Mouse (Mus musculus): ENCODE measurements around the gene Hist1h2ap. TPM values are rescaled to one million over a fixed set of nuclear protein-coding genes. Genes with fewer than 3 reads are reported as not detected.
"Not testable (repeated sequence)": the region's sequence is repeated elsewhere in the genome, so short reads cannot be mapped to it uniquely, and the experiment has no call there.

Hist1h2ap gene
- polyA plus RNA-seq, 1 experiment from 2014 or later: 4,316 TPM

GRCm38 (mm10) chr13:21803058-21803457, 30.2 kb downstream of the Hist1h2ap start:
- peak; percentile 53 for ATAC-seq (ENCODE audit: insufficient read depth)
- H3K4me1 ChIP-seq (replicated peaks); H3K27ac ChIP-seq (replicated peaks); H3K4me2 ChIP-seq; H3K9ac ChIP-seq; H3K4me3 ChIP-seq (replicated peaks); H3K27me3 ChIP-seq; H3K36me3 ChIP-seq (replicated peaks); H3K9me3 ChIP-seq (replicated peaks): not testable (repeated sequence)
- WGBS (ENCODE audit: insufficient replicate concordance): no CpG with 5 or more reads among the region's 4 CpGs

GRCm38 (mm10) chr13:21797163-21797562, 36.1 kb downstream of the Hist1h2ap start:
- not testable (repeated sequence) for H3K36me3 ChIP-seq (replicated peaks); H3K4me1 ChIP-seq (replicated peaks); H3K4me3 ChIP-seq (replicated peaks); H3K27me3 ChIP-seq; H3K4me2 ChIP-seq; H3K27ac ChIP-seq (replicated peaks); H3K9ac ChIP-seq; H3K9me3 ChIP-seq (replicated peaks)
- ATAC-seq (ENCODE audit: insufficient read depth): peak; percentile 58; the same call in 1 of the 2 replicates

- 78% methylated on average over 7 of the region's 7 CpGs for WGBS (ENCODE audit: insufficient replicate concordance)
- Histone ChIP-seq H3K27me3 (no peaks in the 10 kb centered on the region), H3K4me1 (replicated peaks) (peaks cover 5% of the 10 kb centered on the region), H3K9me3 (replicated peaks) (no peaks in the 10 kb centered on the region), H3K4me3 (replicated peaks) (no peak overlapping the region), H3K36me3 (replicated peaks) (no peaks in the 10 kb centered on the region), H3K27ac (replicated peaks) (no peak overlapping the region), H3K9ac (no peak overlapping the region), H3K4me2 (no peak overlapping the region)
- ATAC-seq (ENCODE audit: insufficient read depth): no peak
Measured at GRCm38 (mm10) chr13:21795584-21795983, 37.7 kb downstream of the Hist1h2ap start.

- Histone ChIP-seq H3K36me3 (replicated peaks) (no peaks in the 10 kb centered on the region), H3K9ac (no peak overlapping the region), H3K4me1 (replicated peaks) (peaks cover 30% of the 10 kb centered on the region), H3K4me3 (replicated peaks) (no peak overlapping the region), H3K9me3 (replicated peaks) (no peaks in the 10 kb centered on the region), H3K27me3 (no peaks in the 10 kb centered on the region), H3K27ac (replicated peaks) (no peak overlapping the region), H3K4me2 (peak overlapping the region; percentile 48)
- 32% methylated on average over 18 of the region's 18 CpGs for WGBS (ENCODE audit: insufficient replicate concordance)
- ATAC-seq (ENCODE audit: insufficient read depth): no peak
Measured at GRCm38 (mm10) chr13:21790601-21791283, 42.6 kb downstream of the Hist1h2ap start.

GRCm38 (mm10) chr13:21789925-21790324, 43.4 kb downstream of the Hist1h2ap start:
- ATAC-seq (ENCODE audit: insufficient read depth): no peak
- 48% methylated on average over 6 of the region's 6 CpGs for WGBS (ENCODE audit: insufficient replicate concordance)
- no peaks in the 10 kb centered on the region for H3K36me3 ChIP-seq (replicated peaks)
- H3K9me3 ChIP-seq (replicated peaks): no peaks in the 10 kb centered on the region
- H3K27me3 ChIP-seq: no peaks in the 10 kb centered on the region
- H3K9ac ChIP-seq: no peak overlapping the region
- H3K27ac ChIP-seq (replicated peaks): peak overlapping the region; percentile 100
- H3K4me2 ChIP-seq: 0 out of 2 replicates have a peak overlapping the region, but pooled peaks have one; percentile 2
- H3K4me3 ChIP-seq (replicated peaks): no peak overlapping the region
- peaks cover 37% of the 10 kb centered on the region for H3K4me1 ChIP-seq (replicated peaks)

GRCm38 (mm10) chr13:21787760-21788593, 45.3 kb downstream of the Hist1h2ap start:
- ATAC-seq (ENCODE audit: insufficient read depth): peak; percentile 23
- Histone ChIP-seq H3K9me3 (replicated peaks) (no peaks in the 10 kb centered on the region), H3K27ac (replicated peaks) (peak overlapping the region; percentile 100), H3K4me1 (replicated peaks) (peaks cover 50% of the 10 kb centered on the region), H3K36me3 (replicated peaks) (no peaks in the 10 kb centered on the region), H3K27me3 (no peaks in the 10 kb centered on the region), H3K4me2 (peak overlapping the region; percentile 73), H3K4me3 (replicated peaks) (peak overlapping the region; percentile 50), H3K9ac (peak overlapping the region; percentile 65)
- 14% methylated on average over 18 of the region's 21 CpGs for WGBS (ENCODE audit: insufficient replicate concordance)

- Histone ChIP-seq H3K27ac (replicated peaks) (peak within 1 kb of the TSS; percentile 100), H3K4me2 (peak within 1 kb of the TSS; percentile 73), H3K9ac (peak within 1 kb of the TSS; percentile 65), H3K4me1 (replicated peaks) (peaks cover 57% of the 10 kb centered on the region), H3K4me3 (replicated peaks) (peak within 1 kb of the TSS; percentile 50)
- not testable (repeated sequence) for H3K9me3 ChIP-seq (replicated peaks); H3K27me3 ChIP-seq; H3K36me3 ChIP-seq (replicated peaks)
- ATAC-seq (ENCODE audit: insufficient read depth): peak; percentile 85
- under 1% methylated on average over 37 of the region's 63 CpGs for WGBS (ENCODE audit: insufficient replicate concordance)
Measured at GRCm38 (mm10) chr13:21786899-21787629, 46.2 kb downstream of the Hist1h2ap start, which contains the start of the genes Hist1h2an and Hist1h2bp. Hist1h2an (minus strand) TSS chr13:21787218. Hist1h2bp (plus strand) TSS chr13:21787461.

GRCm38 (mm10) chr13:21786189-21786898, 47.0 kb downstream of the Hist1h2ap start:
- Histone ChIP-seq H3K4me2 (peak overlapping the region; percentile 73), H3K36me3 (replicated peaks) (no peaks in the 10 kb centered on the region), H3K9ac (peak overlapping the region; percentile 58), H3K4me1 (replicated peaks) (peaks cover 61% of the 10 kb centered on the region), H3K9me3 (replicated peaks) (no peaks in the 10 kb centered on the region), H3K4me3 (replicated peaks) (peak overlapping the region; percentile 50), H3K27ac (replicated peaks) (peak overlapping the region; percentile 100), H3K27me3 (no peaks in the 10 kb centered on the region)
- no peak for ATAC-seq (ENCODE audit: insufficient read depth)
- 3% methylated on average over 8 of the region's 8 CpGs for WGBS (ENCODE audit: insufficient replicate concordance)

GRCm38 (mm10) chr13:21784311-21784710, 49.0 kb downstream of the Hist1h2ap start:
- peak overlapping the region; percentile 100 for H3K27ac ChIP-seq (replicated peaks)
- H3K9ac ChIP-seq: peak overlapping the region; percentile 59
- H3K27me3 ChIP-seq: no peaks in the 10 kb centered on the region
- peak overlapping the region; percentile 73 for H3K4me2 ChIP-seq
- H3K4me3 ChIP-seq (replicated peaks): peak overlapping the region; percentile 53; the same call in 1 of the 2 replicates
- 52% methylated on average over 6 of the region's 6 CpGs for WGBS (ENCODE audit: insufficient replicate concordance)
- peaks cover 60% of the 10 kb centered on the region for H3K4me1 ChIP-seq (replicated peaks)
- H3K9me3 ChIP-seq (replicated peaks): no peaks in the 10 kb centered on the region
- H3K36me3 ChIP-seq (replicated peaks): no peaks in the 10 kb centered on the region
- no peak for ATAC-seq (ENCODE audit: insufficient read depth)

- Histone ChIP-seq H3K4me3 (replicated peaks) (peak overlapping the region; percentile 53), H3K4me1 (replicated peaks) (peaks cover 56% of the 10 kb centered on the region), H3K9ac (peak overlapping the region; percentile 59), H3K27me3 (no peaks in the 10 kb centered on the region), H3K4me2 (peak overlapping the region; percentile 73), H3K27ac (replicated peaks) (peak overlapping the region; percentile 100), H3K36me3 (replicated peaks) (no peaks in the 10 kb centered on the region), H3K9me3 (replicated peaks) (no peaks in the 10 kb centered on the region)
- 2% methylated on average over 9 of the region's 9 CpGs for WGBS (ENCODE audit: insufficient replicate concordance)
- ATAC-seq (ENCODE audit: insufficient read depth): no peak
Measured at GRCm38 (mm10) chr13:21783734-21784161, 49.6 kb downstream of the Hist1h2ap start.

All from liver, embryonic 15.5 days (tissue).